Mouse (Mus musculus) myocyte (in vitro differentiated cells): ENCODE results near the gene Tubg2. TPM values are rescaled to one million over a fixed set of nuclear protein-coding genes. Genes with fewer than 3 reads are reported as not detected.
A peak's percentile ranks its signal among the peaks of the same experiment; 100 is the strongest.
"Not testable (repeated sequence)": the region's sequence is repeated elsewhere in the genome, so short reads cannot be mapped to it uniquely, and the experiment has no call there.

ENCODE experiments used
- H3K27me3 ChIP-seq: one replicate; pipeline ENCODE4 v1.6.1; 2011; ENCODE audit not compliant: control insufficient read depth, insufficient read depth, insufficient read length
- H3K36me3 ChIP-seq: one replicate; pipeline ENCODE4 v1.6.1; 2011; ENCODE audit not compliant: control insufficient read depth, insufficient read depth
- H3K4me2 ChIP-seq: one replicate; pipeline ENCODE4 v1.6.1; 2011; ENCODE audit warnings: low read depth, control low read depth
- H3K4me3 ChIP-seq: one replicate; pipeline ENCODE4 v1.5.1; 2011; ENCODE audit warnings: mild to moderate bottlenecking, control low read depth, moderate library complexity
- H3K79me2 ChIP-seq: one replicate; pipeline ENCODE4 v1.6.1; 2011; ENCODE audit not compliant: control insufficient read depth, insufficient read depth
- H3ac ChIP-seq: one replicate; pipeline ENCODE4 v1.6.1; 2011; ENCODE audit not compliant: control insufficient read depth, insufficient read length
- CEBPB ChIP-seq: IDR thresholded peaks from 2 replicates; pipeline ENCODE4 v1.6.1; 2011; ENCODE audit warnings: mild to moderate bottlenecking, moderate library complexity; ENCODE audit not compliant: poor library complexity, insufficient read depth, severe bottlenecking
- E2F4 ChIP-seq: IDR thresholded peaks from one replicate; pipeline ENCODE4 v1.6.1; 2011; ENCODE audit warnings: mild to moderate bottlenecking, control low read depth, moderate library complexity; ENCODE audit not compliant: insufficient read depth
- MAX ChIP-seq: IDR thresholded peaks from one replicate; pipeline ENCODE4 v1.6.1; 2011; ENCODE audit warnings: low read depth, mild to moderate bottlenecking, control low read depth
- MYOD1 ChIP-seq, 3 experiments: IDR thresholded peaks; one replicate each; pipeline ENCODE4 v1.6.1; 2011; ENCODE audit warnings: control low read depth in 2 of 3, low read depth in 2 of 3, mild to moderate bottlenecking in 2 of 3, moderate library complexity in 1 of 3; ENCODE audit not compliant: insufficient read length in 2 of 3, control insufficient read depth in 1 of 3
- MYOG ChIP-seq, 3 experiments: IDR thresholded peaks; one replicate each; pipeline ENCODE4 v1.6.1; 2011; ENCODE audit warnings: control low read depth in 2 of 3, low read depth in 2 of 3, mild to moderate bottlenecking in 2 of 3; ENCODE audit not compliant: insufficient read length in 2 of 3, control insufficient read depth in 1 of 3, insufficient read depth in 1 of 3
- POLR2A ChIP-seq: IDR thresholded peaks from one replicate; pipeline ENCODE4 v1.6.1; 2011; ENCODE audit warnings: low read depth, mild to moderate bottlenecking, control low read depth, moderate library complexity; ENCODE audit not compliant: insufficient read length
- POLR2AphosphoS2 ChIP-seq: IDR thresholded peaks from one replicate; pipeline ENCODE4 v1.6.1; 2011; ENCODE audit warnings: low read depth, control low read depth; ENCODE audit not compliant: insufficient read length
- REST ChIP-seq: IDR thresholded peaks from one replicate; pipeline ENCODE4 v1.6.1; 2011; ENCODE audit warnings: mild to moderate bottlenecking, control low read depth, moderate library complexity; ENCODE audit not compliant: insufficient read depth, insufficient read length
- SRF ChIP-seq: IDR thresholded peaks from one replicate; pipeline ENCODE4 v1.6.1; 2011; ENCODE audit warnings: low read depth; ENCODE audit not compliant: control insufficient read depth, insufficient read length
- TCF12 ChIP-seq: IDR thresholded peaks from one replicate; pipeline ENCODE4 v1.6.1; 2011; ENCODE audit warnings: mild to moderate bottlenecking, control low read depth; ENCODE audit not compliant: poor library complexity, insufficient read depth, severe bottlenecking
- TCF3 ChIP-seq: IDR thresholded peaks from one replicate; pipeline ENCODE4 v1.6.1; 2011; ENCODE audit warnings: low read depth, control low read depth; ENCODE audit not compliant: insufficient read length
- USF1 ChIP-seq: IDR thresholded peaks from one replicate; pipeline ENCODE4 v1.6.1; 2011; ENCODE audit warnings: low read depth, mild to moderate bottlenecking, control low read depth, moderate library complexity
- polyA plus RNA-seq: library from polyadenylated mRNA; unstranded; fragments of >200 nt; fragmentation: generic; extraction: Trizol; gene quantifications from one replicate; pipeline ENCODE4 v1.2.1, GENCODE M21; 2012; ENCODE audit warnings: missing spikeins

Gene Tubg2
- polyA plus RNA-seq, 1 experiment: 0.18 TPM

GRCm38 (mm10) chr11:101115564-101115963, 40.1 kb upstream of the Tubg2 start:
- no peak overlapping the region for H3K4me2 ChIP-seq
- no peak overlapping the region for H3K4me3 ChIP-seq
- no peaks in the 10 kb centered on the region for H3K27me3 ChIP-seq
- peaks cover 9% of the 10 kb centered on the region for H3K36me3 ChIP-seq
- peaks cover 89% of the 10 kb centered on the region for H3K79me2 ChIP-seq
- TF ChIP-seq MYOD1 (IDR thresholded peaks at IDR 0.05; ENCODE audit: control insufficient read depth in 1 of 3, insufficient read length in 2 of 3, low read depth in 2 of 3) (no peak), CEBPB (no peak), TCF12 (no peak), REST (no peak), MYOG (IDR thresholded peaks at IDR 0.05; ENCODE audit: control insufficient read depth in 1 of 3, insufficient read depth in 1 of 3, insufficient read length in 2 of 3, low read depth in 2 of 3) (no peak), MAX (no peak), USF1 (no peak), TCF3 (no peak), E2F4 (no peak), SRF (no peak), POLR2A (no peak), POLR2AphosphoS2 (no peak)
- no peak overlapping the region for H3ac ChIP-seq

- peak overlapping the region; percentile 93 for H3K4me2 ChIP-seq
- no peaks in the 10 kb centered on the region for H3K27me3 ChIP-seq
- H3K79me2 ChIP-seq: peaks cover 75% of the 10 kb centered on the region
- peak overlapping the region; percentile 72 for H3K4me3 ChIP-seq
- TF ChIP-seq TCF3: no peak
- H3ac ChIP-seq: no peak overlapping the region
- H3K36me3 ChIP-seq: peaks cover 13% of the 10 kb centered on the region
These were observed 37.6 kb upstream of the Tubg2 start for GRCm38 (mm10) chr11:101118105-101118504.

DNA sequence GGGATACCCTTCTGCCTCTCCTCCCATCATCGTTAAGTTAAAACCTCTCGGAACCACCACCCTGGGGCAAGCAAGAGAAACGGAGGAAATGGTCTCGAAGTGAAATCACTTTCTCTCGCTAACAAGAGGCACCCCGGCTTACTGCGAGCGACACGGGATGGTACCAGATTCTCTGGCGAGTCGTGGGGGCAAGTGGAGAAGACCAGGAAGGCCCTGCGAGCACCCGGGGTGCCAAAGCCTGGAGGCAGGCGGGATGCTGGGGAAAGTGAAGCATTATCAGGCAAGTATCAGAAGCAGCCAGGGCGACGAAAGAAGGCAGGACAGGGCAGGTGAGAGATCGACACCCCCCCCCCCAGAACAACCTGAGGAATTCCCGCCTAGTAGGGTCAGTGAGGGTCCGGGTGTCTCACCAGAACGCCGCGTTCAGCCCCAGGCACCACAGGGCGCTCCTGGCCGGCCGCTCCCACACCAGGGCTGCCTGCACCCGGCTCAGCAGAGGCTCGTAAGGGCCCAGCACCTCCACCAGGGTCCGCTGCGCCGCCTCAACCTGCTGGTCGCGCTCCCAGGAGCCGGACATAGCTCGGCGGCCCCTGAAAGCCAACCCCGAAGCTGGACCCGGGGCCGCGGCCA, 36.5 kb upstream of the Tubg2 start:
- Histone ChIP-seq H3ac (peak overlapping the region; percentile 23), H3K4me3 (peak overlapping the region; percentile 72), H3K4me2 (peak overlapping the region; percentile 93), H3K79me2 (peaks cover 64% of the 10 kb centered on the region), H3K36me3 (peaks cover 18% of the 10 kb centered on the region), H3K27me3 (no peaks in the 10 kb centered on the region)
- no peak for TF ChIP-seq CEBPB

DNA sequence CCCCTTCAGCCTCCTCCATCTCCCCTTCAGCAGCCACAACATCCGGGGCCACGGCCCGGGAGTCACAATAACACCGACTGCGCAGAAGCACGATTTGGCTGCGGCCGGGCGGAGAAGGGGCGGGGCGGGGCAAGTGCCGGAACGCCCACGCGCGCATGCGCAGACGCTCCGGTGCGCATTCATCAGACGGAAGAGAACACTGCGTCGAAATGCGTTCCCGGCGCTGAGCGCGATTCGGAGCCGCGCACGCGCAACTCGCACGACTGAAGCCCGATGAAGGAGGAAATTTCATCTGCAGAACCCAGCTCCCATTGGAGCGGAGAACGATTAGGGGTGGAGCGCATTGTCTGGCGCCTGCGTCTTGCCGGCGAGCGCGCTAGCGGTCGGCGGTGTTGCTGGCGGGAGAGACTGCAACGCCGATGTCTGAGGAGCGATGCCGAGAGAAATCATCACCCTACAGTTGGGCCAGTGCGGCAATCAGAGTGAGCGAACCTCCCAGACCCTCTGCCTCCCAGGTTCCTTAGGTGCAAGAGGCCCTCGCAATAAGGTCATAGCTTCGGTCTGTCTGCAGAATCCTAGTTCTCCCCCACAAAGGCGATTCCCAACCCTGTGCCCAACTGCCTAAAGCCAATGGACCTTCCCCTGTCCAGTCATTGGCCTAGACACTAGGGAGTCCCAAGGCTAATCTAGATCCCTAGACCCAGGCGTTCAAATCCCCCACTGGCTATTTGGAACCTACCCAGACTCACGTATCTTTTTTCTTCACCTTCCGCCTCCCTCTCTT, 35.8 kb upstream of the Tubg2 start, which contains the start of the genes Retreg3 and Tubg1:
Retreg3 (minus strand) TSS at position 133 of the 784 bp plus-strand sequence.
Tubg1 (plus strand) TSS at position 178 of the 784 bp plus-strand sequence.
- TF ChIP-seq E2F4: no peak
- TF ChIP-seq SRF: peak; percentile 65
- peak; percentile 94 for TF ChIP-seq POLR2AphosphoS2
- TF ChIP-seq MYOG (IDR thresholded peaks at IDR 0.05; ENCODE audit: control insufficient read depth in 1 of 3, insufficient read depth in 1 of 3, insufficient read length in 2 of 3, low read depth in 2 of 3): peak in 1 of 3 experiments; percentile 19
- TF ChIP-seq CEBPB: no peak
- TF ChIP-seq MAX: no peak
- TF ChIP-seq REST: no peak
- peak; percentile 83 for TF ChIP-seq POLR2A
- no peak for TF ChIP-seq TCF12
- TF ChIP-seq USF1: no peak
- TF ChIP-seq TCF3: no peak
- no peak for TF ChIP-seq MYOD1 (IDR thresholded peaks at IDR 0.05; ENCODE audit: control insufficient read depth in 1 of 3, insufficient read length in 2 of 3, low read depth in 2 of 3)
- H3K4me3 ChIP-seq: peak within 1 kb of the TSS; percentile 72
- H3K36me3 ChIP-seq: peaks cover 18% of the 10 kb centered on the region
- peaks cover 57% of the 10 kb centered on the region for H3K79me2 ChIP-seq
- peak within 1 kb of the TSS; percentile 23 for H3ac ChIP-seq
- H3K4me2 ChIP-seq: peak within 1 kb of the TSS; percentile 93
- no peaks in the 10 kb centered on the region for H3K27me3 ChIP-seq

- no peak for TF ChIP-seq REST
- TF ChIP-seq TCF12: no peak
- no peak for TF ChIP-seq POLR2AphosphoS2
- no peak for TF ChIP-seq MYOD1 (IDR thresholded peaks at IDR 0.05; ENCODE audit: control insufficient read depth in 1 of 3, insufficient read length in 2 of 3, low read depth in 2 of 3)
- TF ChIP-seq USF1: no peak
- TF ChIP-seq SRF: no peak
- no peak for TF ChIP-seq TCF3
- no peak for TF ChIP-seq POLR2A
- TF ChIP-seq MAX: no peak
- no peak for TF ChIP-seq MYOG (IDR thresholded peaks at IDR 0.05; ENCODE audit: control insufficient read depth in 1 of 3, insufficient read depth in 1 of 3, insufficient read length in 2 of 3, low read depth in 2 of 3)
- no peak for TF ChIP-seq CEBPB
- no peak for TF ChIP-seq E2F4
- H3K4me2 ChIP-seq: peak overlapping the region; percentile 79
These were observed 35.0 kb upstream of the Tubg2 start for GRCm38 (mm10) chr11:101120545-101121188.

DNA sequence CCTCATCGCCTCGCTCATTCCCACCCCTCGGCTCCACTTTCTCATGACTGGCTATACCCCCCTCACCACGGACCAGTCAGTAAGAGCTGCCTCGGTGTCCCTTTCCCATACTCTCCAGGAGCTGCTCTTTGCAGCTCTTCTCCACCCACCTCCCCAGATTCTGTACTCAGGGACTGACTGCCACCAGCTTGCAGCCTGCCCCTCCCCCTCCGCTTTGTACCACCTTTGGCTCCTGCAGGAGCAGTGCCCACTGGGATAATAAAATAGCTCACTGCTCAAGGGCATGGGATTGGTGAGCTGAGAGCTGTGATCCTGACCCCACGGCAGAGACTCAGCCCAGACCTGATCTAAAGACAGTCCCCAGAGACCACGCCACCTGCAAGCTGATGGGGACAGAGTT, 31.2 kb upstream of the Tubg2 start:
- peaks cover 11% of the 10 kb centered on the region for H3K36me3 ChIP-seq
- not testable (repeated sequence) for H3K4me2 ChIP-seq, H3K4me3 ChIP-seq, H3K27me3 ChIP-seq, H3ac ChIP-seq
- peaks cover 11% of the 10 kb centered on the region for H3K79me2 ChIP-seq

More at GRCm38 (mm10) chr11:101120545-101121188, 35.0 kb upstream of the Tubg2 start:
- Histone ChIP-seq H3K36me3 (peaks cover 18% of the 10 kb centered on the region), H3ac (peak overlapping the region; percentile 23), H3K4me3 (peak overlapping the region; percentile 72), H3K27me3 (no peaks in the 10 kb centered on the region), H3K79me2 (peaks cover 49% of the 10 kb centered on the region)

DNA sequence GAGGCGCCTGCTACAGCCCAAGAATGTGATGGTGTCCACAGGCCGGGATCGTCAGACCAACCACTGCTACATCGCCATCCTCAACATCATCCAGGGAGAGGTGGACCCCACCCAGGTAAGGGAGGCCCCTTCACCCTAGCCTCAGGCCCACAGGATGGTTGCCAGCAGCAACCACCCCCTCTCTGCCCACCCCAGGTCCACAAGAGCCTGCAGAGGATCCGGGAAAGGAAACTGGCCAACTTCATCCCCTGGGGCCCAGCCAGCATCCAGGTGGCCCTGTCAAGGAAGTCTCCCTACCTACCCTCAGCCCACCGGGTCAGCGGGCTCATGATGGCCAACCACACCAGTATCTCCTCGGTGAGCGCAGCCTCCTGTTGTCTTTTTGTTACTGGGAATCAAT, 30.7 kb upstream of the Tubg2 start:
- not testable (repeated sequence) for H3K4me3 ChIP-seq, H3ac ChIP-seq, H3K4me2 ChIP-seq, H3K27me3 ChIP-seq
- Histone ChIP-seq H3K36me3 (peaks cover 11% of the 10 kb centered on the region), H3K79me2 (peaks cover 11% of the 10 kb centered on the region)
